Mouse (Mus musculus) liver, adult (tissue): ENCODE measurements around the gene Misp.

Experiments
- GATA4 ChIP-seq: IDR thresholded peaks from 2 replicates; pipeline ENCODE4 v1.6.1; 2014; ENCODE audit warnings: mild to moderate bottlenecking, low read length; ENCODE audit not compliant: insufficient replicate concordance

Misp gene

GRCm38 (mm10) chr10:79807826-79808225 is 13.0 kb upstream of the Misp start:
- no peak for TF ChIP-seq GATA4

DNA sequence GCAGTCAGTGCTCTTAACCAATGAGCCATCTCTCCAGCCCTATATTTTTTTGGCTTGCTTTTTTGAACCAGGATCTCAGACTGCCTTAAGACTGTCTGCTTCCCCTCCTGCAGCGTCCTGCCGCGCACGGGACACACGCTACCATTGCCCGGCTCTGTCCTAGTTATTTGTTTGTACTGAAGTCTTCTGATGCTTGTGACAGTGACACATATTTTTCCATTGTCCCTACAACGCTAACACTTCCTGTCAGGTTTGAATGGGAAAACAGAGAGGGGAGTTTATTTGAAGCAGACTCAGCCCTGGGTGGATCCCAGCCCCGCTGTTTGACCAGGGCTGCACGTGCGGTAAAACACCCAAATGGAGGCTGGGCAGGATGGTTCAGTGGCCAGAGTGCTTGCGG is 12.1 kb upstream of the Misp start:
- no peak for TF ChIP-seq GATA4

GRCm38 (mm10) chr10:79811736-79812637 is 8.8 kb upstream of the Misp start:
- TF ChIP-seq GATA4 = no peak

DNA sequence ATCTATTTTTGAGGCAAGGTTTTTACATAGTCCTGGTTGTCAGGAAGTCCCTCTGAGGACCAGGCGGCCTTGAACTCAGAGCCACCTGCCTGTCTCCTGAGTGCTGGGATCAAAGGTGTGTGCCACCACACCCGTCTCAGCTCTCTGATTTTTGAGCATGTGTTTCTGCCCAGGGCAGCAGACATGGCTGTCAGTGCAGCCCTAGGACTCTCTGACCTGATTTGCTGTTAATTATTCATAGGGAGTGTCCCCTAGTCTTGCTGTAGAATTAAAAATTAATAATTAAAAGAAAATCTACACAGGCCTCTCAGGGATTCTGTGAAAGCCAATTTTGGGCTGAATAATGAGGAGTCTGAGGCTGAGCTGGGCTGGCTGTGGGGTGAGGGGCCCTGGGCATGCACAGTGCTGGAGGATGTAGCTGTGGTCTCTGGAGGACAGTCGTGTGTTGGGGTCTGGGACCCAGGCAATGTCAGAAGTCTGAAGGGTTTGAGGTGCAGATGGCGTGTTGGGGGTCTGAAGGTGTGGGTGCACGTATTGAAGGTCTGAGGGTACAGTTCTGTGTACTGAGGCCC is 6.4 kb upstream of the Misp start:
- TF ChIP-seq GATA4 = no peak; the same call in 1 of the 2 replicates

DNA sequence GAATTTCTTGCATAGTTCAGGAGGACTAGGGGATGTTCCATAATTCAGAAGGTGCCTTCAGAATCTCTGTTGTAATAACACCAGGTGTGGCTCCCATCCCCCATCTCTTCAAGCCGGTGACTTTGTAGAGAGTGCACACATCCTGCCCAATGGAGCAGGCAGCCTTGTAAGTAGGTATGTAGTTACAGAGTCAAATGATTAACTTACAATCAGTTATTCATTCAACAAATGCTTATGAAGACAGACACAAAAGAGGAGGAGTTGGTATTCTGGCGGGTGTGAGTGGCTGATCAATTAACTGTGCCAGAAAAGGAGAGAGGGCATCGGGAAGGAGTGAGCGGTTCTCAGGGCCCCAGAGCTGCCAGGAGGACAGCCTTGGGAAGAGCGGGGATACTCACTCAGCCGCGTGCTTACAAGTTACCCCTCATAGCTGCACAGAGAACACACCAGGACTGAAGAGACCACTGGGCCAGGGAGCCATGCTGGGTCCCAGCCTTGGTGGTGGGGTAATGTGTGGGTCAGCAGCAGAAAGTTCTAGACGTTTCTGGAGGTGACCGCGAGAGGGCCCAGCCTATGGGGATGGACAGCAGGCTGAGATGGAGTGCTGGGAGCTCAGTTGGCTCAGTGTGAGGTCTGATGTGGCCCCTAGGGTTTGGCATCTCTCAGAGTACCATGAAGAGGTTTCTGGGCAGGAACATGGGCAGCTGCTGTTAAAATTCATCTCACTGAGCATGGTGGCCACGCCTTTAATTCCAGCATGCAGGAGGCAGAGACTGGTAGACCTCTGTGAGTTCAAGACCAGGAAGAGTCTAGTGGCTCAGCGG is 4.9 kb upstream of the Misp start:
- no peak for TF ChIP-seq GATA4

- no peak for TF ChIP-seq GATA4
Measured at GRCm38 (mm10) chr10:79817111-79817510, 3.7 kb upstream of the Misp start.

- TF ChIP-seq GATA4 = no peak
Measured at GRCm38 (mm10) chr10:79818225-79818624, 2.6 kb upstream of the Misp start.

DNA sequence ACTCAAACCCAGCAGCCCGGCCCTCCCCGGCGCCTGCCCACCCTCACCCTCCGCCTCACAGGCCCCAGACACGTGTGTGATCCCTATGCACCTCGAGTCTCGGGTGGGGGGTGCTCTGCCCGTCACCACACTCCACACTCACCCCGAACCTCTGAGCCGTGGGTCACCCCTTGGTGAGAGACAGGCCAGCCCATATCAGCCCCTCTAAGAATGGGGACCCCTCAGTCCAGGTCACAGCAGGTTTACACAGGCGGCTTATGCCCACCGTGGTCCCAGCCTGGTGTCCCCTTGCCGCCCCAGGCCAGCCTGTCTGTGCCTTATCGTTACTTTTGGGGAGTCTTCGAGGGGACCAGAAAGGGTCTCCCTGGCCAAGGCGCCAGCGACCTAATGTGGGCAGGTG is 1.2 kb upstream of the Misp start:
- TF ChIP-seq GATA4 = no peak

GRCm38 (mm10) chr10:79820277-79820676 is 512 bp upstream of the Misp start:
- TF ChIP-seq GATA4 = no peak

GRCm38 (mm10) chr10:79821731-79822130 is 942 bp downstream of the Misp start:
- TF ChIP-seq GATA4 = no peak

- TF ChIP-seq GATA4 = no peak
Measured at GRCm38 (mm10) chr10:79822372-79822771, 1.6 kb downstream of the Misp start.

- TF ChIP-seq GATA4 = no peak
Measured at GRCm38 (mm10) chr10:79823011-79823410, 2.2 kb downstream of the Misp start.

DNA sequence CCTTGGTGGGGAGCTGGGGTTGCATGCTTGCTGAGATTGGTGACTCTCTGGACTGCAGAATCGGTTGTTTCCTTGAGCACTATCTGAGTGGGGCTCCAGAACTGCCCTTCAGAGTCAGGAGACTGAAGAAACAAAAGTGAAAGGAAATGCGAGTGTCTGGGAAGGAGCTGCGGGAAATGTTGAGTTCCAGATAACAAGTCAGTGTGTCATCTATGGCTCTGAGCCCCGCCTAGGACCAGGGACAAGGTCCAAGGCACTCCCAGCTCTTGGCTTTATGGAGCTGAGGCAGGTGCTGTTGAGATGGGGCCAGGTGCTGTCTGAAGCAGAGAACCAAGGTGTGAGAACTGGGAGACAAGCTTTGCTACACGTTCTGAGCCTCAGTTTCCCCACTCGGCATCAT is 3.6 kb downstream of the Misp start:
- TF ChIP-seq GATA4 = peak; percentile 63; the same call in 1 of the 2 replicates

- no peak for TF ChIP-seq GATA4
Measured at GRCm38 (mm10) chr10:79831583-79831982, 10.8 kb downstream of the Misp start.

DNA sequence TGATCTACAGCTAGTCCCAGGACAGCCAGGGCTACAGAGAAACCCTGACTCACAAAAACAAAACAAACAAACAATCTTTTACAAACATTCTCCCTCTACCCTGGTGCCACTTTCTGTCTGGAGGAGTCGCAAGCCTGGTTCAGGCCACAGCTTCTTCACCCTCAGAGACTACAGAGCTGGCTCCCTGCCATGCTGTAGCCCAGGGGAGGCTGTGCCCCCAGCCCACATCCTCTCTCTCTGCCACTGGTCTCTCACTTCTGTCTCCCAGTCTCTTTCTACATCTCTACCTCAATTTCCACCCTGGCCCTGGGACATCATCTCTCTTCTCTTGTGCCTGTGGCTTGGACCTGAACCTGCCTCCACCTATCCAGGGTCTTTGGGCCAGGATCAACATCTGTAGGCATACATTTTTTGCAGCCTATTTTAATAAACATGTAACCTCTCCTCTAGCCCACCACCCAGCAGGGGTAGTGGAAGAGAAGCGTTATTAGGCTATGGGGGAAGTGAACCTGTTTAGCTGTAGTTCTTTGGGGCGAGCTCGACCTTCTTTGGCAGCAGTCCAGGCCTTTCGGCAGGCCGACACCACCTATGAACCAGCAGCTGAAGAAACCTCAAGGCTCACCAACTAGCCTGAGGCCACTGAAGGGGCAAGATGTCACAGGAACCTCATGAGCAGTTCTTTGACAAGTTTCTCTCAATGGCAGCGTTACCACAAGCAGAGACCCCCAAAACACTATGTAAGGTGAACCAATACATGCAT is 11.4 kb downstream of the Misp start:
- no peak for TF ChIP-seq GATA4

DNA sequence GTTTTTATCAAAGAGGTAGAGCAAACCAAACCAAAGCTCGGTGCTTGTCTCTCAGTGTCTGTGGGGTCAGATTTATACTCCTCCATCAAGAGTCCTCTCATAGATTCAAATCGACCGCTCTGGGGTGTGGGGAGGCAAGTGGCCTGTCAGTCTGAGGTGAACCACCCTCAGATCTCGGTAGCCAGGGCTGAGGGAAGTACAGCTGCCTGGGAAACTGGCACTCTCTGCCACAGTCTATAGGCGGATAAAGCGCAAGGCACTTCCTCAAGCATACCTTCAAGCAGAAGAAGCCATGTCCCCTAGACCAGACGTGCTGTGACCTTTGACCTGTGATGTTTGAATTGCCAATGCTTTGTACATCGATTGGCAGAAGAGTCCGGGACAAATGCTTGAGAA is 12.0 kb downstream of the Misp start:
- no peak for TF ChIP-seq GATA4
